Mouse (Mus musculus): ENCODE data around the gene Hes1.

DNA sequence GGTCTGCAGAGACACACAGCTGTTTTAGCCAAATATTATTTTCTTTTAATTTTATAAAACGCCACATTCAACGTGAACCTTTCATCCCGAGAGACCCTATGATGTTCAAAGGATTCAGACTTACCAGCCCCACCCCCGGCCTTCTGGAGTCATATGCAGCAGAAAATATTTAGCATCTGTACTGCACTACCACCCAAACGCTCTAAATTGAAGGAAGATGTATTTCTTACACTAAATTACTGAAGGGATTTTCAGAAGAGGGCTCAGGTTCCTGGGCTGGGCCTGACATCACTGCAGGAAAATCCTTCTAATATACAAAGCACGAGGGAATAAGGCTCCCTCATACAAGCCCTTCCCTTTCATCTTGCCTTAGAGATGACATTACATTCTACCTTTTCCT is 39.3 kb downstream of the Hes1 start:
- TF ChIP-seq CTCF (IDR thresholded peaks at IDR 0.05; ENCODE audit: extremely low read depth, insufficient read length, insufficient replicate concordance, low read depth, low read length) (no peak), POLR2A (IDR thresholded peaks at IDR 0.05; ENCODE audit: low read depth, low read length) (no peak)

Data from small intestine, adult 2 months (tissue).